Mouse (Mus musculus): ENCODE data around the gene Akap5.

Gene Akap5

GRCm38 (mm10) chr12:76324679-76325431, at the start of gene Akap5:
Gene Akap5 (plus strand): TSS chr12:76324891.
- DNase-seq (ENCODE audit: low read depth): peak; percentile 68

DNA sequence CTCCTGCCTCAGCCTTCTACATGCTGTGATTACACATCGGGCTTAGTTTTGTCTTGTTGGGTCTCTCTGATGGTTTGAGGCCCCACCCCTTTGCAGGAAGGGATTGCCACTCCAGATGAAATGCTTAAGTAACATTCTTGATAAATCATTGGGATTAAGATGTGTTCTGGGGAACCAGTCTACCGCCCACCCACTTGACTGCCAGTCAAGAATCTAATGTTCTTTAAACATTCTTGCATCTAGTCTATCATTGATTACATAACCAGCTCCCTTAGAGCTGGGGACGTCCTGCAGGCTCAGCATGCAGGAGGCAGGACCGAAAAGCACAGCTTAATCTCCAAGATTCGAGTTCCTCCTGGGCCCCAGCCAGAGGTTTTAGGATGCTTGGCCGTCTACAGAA, 46.5 kb upstream of the Akap5 start:
- no peak for DNase-seq (ENCODE audit: low read depth)

DNA sequence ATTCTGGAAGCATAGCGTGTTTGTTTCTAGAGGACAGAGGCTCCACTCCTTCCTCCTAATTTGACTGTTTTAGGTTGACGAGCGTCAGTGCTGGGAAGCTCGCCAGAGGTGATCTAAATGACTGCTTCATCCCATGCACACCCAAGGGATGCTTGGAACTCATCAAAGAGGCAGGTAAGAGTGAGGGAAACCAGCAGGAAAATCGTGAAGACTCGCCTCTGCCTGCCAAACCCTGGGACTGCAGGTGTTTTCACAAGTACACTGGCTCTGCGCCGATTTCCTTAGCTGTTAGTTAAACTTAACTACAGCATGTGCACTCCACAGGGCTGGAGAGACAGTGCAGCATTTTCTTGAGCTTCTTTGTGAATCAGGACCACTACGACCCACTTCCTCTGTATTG, 44.1 kb upstream of the Akap5 start:
- no peak for DNase-seq (ENCODE audit: low read depth)

GRCm38 (mm10) chr12:76281111-76281660, 43.5 kb upstream of the Akap5 start:
- no peak for DNase-seq (ENCODE audit: low read depth)

DNA sequence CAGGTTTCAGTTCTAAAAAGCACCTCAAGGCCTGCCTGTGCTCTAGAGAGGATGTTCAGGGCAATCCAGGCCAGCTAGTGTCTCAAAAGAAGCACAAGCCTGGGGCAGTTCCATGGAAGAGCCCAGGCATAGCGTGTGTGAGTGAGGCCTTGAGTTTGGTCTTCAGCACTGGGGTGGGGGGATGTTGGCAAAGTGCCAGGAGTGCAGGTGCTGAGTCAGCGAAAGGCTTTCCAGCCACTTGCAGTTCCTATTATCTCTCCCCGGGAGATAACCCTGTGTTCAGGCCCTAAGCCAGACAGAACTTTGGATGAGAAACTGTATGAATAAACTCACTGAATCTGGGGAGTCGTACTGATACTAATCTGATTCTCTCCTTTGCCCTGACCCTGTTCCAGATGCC, 42.6 kb upstream of the Akap5 start:
- no peak for DNase-seq (ENCODE audit: low read depth)

DNA sequence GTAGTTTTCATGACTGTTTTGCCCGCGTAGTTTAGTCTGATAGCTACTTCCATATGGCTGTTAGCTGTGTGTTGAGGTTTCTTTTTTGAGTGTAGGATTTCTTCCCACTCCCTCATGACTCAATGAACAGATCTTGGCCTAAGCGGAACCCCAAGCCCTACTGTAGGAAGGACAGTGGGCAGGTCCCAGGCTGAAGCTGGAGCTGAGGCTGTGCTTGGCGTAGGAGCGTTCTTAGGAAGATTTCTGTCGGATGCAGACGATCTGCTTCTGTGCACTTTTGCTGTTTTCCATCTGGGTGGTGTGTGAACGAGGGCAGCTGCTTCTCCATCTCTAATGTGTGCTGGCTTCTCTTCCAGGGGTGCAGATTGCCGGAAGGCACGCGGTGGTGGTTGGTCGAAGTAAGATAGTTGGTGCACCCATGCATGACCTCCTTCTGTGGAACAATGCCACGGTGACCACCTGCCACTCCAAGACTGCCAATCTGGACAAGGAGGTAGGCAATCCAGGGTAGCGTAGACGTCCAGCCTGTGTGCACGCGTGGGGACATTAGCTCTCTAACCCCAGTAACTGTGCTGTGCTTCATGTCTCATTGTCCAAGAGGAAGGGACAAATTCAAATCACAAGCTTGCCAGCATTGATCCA, 42.0 kb upstream of the Akap5 start:
- DNase-seq (ENCODE audit: low read depth): no peak

DNA sequence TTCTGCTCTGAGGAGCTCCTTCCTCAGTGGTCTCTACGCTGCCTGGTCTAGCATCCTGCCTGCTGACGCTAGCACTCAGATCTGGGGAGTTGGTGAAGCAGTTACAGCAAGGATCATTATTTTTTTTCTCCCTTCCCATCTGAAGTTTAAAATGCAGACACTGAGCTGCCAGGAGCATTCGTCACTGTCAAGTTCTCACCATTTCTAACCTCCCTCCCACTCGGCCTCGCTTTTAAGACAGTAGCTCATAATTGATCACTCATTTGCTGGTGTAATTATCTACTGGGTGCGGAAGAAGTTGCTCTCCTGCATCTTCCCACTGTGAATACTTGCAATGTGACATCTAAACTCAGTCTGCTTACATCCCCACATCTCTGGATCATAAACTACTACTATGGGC, 39.3 kb upstream of the Akap5 start:
- no peak for DNase-seq (ENCODE audit: low read depth)

- DNase-seq (ENCODE audit: low read depth): no peak
Observed at GRCm38 (mm10) chr12:76287986-76288385, 36.7 kb upstream of the Akap5 start.

GRCm38 (mm10) chr12:76288494-76288893, 36.2 kb upstream of the Akap5 start:
- no peak for DNase-seq (ENCODE audit: low read depth)

- no peak for DNase-seq (ENCODE audit: low read depth)
Observed at GRCm38 (mm10) chr12:76289428-76289827, 35.3 kb upstream of the Akap5 start.

GRCm38 (mm10) chr12:76290271-76290670, 34.4 kb upstream of the Akap5 start:
- peak; percentile 42 for DNase-seq (ENCODE audit: low read depth)

GRCm38 (mm10) chr12:76293192-76293591, 31.5 kb upstream of the Akap5 start:
- DNase-seq (ENCODE audit: low read depth): peak; percentile 62

DNA sequence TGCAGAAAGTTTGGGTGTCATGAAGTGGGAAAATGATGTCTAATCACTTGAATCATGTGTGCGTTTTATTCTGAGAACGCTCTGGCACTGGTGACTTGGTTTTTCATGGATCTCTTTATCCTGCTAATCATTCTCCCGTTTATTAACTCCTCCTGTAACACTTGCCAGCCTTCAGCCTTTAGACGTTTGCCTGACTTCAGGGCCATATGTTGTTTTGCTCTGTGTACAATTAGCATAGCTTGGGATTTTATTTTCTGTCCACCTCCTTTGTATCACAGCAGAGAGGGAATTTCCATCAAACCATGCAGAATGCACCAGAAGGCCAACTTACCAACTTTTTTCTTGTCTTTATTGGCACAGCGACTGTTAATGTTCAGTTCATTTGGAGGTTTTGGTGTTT, 26.9 kb upstream of the Akap5 start:
- no peak for DNase-seq (ENCODE audit: low read depth)

DNA sequence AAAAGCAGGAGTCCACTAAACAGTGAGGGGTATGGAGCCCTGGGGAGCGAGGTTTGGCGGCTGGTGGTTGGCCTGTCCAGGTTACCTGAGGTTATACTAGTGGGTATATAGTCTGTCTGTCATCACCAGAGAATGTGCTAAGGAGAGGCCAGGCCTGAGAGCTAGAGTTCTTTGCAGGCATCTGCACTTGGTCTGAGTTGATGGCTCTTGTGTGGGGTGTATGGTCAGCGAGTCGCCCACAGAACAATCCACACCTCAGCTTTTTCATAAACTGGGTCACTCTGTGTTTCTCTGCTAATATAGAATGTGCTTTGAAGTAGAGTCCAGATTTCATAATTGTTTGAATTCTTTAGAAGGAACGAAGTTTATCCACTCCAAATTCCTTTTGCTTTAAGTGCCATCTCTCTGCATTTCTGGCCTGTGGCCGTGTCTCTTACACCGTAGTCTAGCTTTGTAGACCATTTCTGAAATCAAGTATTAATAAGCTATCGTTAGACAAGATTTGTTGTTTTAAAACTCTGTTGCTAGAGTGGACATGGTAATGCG, 25.3 kb upstream of the Akap5 start:
- DNase-seq (ENCODE audit: low read depth): no peak

- DNase-seq (ENCODE audit: low read depth): no peak
Observed at GRCm38 (mm10) chr12:76300367-76300766, 24.3 kb upstream of the Akap5 start.

GRCm38 (mm10) chr12:76303474-76303873, 21.2 kb upstream of the Akap5 start:
- DNase-seq (ENCODE audit: low read depth): no peak

GRCm38 (mm10) chr12:76304199-76304598, 20.5 kb upstream of the Akap5 start:
- DNase-seq (ENCODE audit: low read depth): no peak

DNA sequence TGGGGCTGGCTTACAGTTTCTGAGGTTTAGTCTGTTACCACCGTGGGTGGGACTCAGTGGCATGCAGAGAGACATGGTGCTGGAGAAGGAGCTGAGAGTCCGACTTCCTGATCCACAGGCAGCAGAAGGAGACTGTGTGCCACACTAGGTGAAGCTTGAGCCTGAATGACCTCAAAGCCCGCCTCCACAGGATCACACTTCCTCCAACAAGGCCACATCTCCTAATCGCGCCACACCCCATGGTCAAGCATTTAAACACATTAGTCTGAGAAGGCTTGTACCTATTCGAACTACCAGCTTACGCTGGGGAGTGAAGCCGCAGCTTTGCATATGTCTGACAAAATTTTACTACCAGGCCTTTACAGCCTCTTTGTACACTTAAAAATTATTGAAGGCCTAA, 19.6 kb upstream of the Akap5 start:
- no peak for DNase-seq (ENCODE audit: low read depth)

DNA sequence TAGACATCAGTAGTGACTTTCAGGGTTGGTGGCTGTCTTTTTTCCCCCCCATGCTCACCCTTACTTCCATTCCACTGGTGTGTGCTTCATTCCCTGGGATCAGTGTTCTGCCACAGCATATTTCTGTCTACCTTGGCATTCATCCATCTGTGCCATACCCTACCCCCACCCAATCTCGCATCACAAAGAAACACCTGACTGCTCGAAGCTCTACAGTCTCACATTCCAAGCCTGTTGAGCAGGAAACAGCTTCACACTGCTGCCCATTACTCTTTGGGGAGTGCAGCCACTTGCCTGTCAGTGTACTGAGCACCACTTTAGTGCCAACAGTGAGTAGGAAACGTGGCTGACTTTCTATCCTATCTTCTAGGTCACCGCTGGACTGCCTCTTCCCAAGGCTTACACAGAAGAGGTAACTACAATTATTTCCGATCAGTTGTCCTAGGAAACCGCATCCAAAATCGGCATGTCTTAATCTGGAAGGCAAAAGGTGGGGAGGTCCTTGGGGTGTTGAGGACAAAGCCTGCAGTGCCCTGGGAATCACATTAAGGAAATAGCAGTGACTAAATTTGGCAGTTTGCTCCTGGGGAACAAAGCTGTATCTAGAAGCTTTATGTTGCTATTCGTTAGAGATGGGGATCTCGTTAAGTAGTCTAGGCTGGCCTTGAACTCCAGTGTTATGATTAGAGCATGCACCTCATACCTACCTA, 17.7 kb upstream of the Akap5 start:
- no peak for DNase-seq (ENCODE audit: low read depth)

GRCm38 (mm10) chr12:76307964-76308363, 16.7 kb upstream of the Akap5 start:
- peak; percentile 70 for DNase-seq (ENCODE audit: low read depth)

- no peak for DNase-seq (ENCODE audit: low read depth)
Observed at GRCm38 (mm10) chr12:76308436-76308835, 16.3 kb upstream of the Akap5 start.

GRCm38 (mm10) chr12:76310007-76310406, 14.7 kb upstream of the Akap5 start:
- DNase-seq (ENCODE audit: low read depth): no peak

GRCm38 (mm10) chr12:76310633-76311032, 14.1 kb upstream of the Akap5 start:
- DNase-seq (ENCODE audit: low read depth): no peak
